Mouse (Mus musculus) MEL (cell line): Measurements from ENCODE around the gene Hcn3. TPM values are rescaled to one million over a fixed set of nuclear protein-coding genes. Genes with fewer than 3 reads are reported as not detected.

Experiments
- DNase-seq: peaks from one replicate; pipeline ENCODE4 v3.0.0; 2011; ENCODE audit warnings: low read depth, low spot score
- H3K27ac ChIP-seq: 2 replicates; pipeline ENCODE4 v1.5.1; 2012; ENCODE audit warnings: low read depth, mild to moderate bottlenecking, control low read depth, low read length, moderate library complexity; ENCODE audit not compliant: control insufficient read depth
- H3K27me3 ChIP-seq, 2 experiments: fragments of 150-350 bp in 1 of 2; sonication (generic) in 1 of 2; 2 replicates each; pipeline ENCODE4 v1.6.1; 2012; ENCODE audit warnings: low read length in 2 of 2, mild to moderate bottlenecking in 2 of 2, improper control_type of control experiment in 1 of 2, moderate library complexity in 1 of 2; ENCODE audit not compliant: insufficient read depth in 2 of 2, control insufficient read depth in 1 of 2
- H3K36me3 ChIP-seq, 2 experiments: 2 replicates each; pipeline ENCODE4 v1.6.1; 2012 to 2014; ENCODE audit warnings: low read length in 2 of 2, improper control_type of control experiment in 1 of 2, inconsistent platforms in 1 of 2, mild to moderate bottlenecking in 1 of 2; ENCODE audit not compliant: insufficient read depth in 2 of 2, control insufficient read depth in 1 of 2
- H3K4me1 ChIP-seq, 2 experiments: fragments of 150-350 bp in 1 of 2; sonication (generic) in 1 of 2; 2 replicates each; pipeline ENCODE4 v1.6.1; 2012; ENCODE audit warnings: low read length in 2 of 2, improper control_type of control experiment in 1 of 2, mild to moderate bottlenecking in 1 of 2; ENCODE audit not compliant: insufficient read depth in 2 of 2, control insufficient read depth in 1 of 2
- H3K4me3 ChIP-seq, 2 experiments: fragments of 150-350 bp in 1 of 2; sonication (generic) in 1 of 2; 2 replicates each; pipeline ENCODE4 v1.5.1; 2012; ENCODE audit warnings: low read depth in 2 of 2, low read length in 2 of 2, mild to moderate bottlenecking in 2 of 2, moderate library complexity in 2 of 2, control low read depth in 1 of 2, improper control_type of control experiment in 1 of 2; ENCODE audit not compliant: control insufficient read depth in 1 of 2, insufficient read depth in 1 of 2
- H3K79me2 ChIP-seq: 2 replicates; pipeline ENCODE4 v1.6.1; 2012; ENCODE audit warnings: mild to moderate bottlenecking, low read length, moderate library complexity; ENCODE audit not compliant: control insufficient read depth, poor library complexity, insufficient read depth
- H3K9ac ChIP-seq: 2 replicates; pipeline ENCODE4 v1.6.1; 2012; ENCODE audit warnings: low read depth, mild to moderate bottlenecking, control low read depth, low read length, moderate library complexity; ENCODE audit not compliant: control insufficient read depth, poor library complexity, severe bottlenecking
- H3K9me3 ChIP-seq: fragments of 150-350 bp; sonication (generic); replicated peaks from 2 replicates; pipeline ENCODE4 v1.6.1; 2012; ENCODE audit warnings: mild to moderate bottlenecking, low read length, improper control_type of control experiment, moderate library complexity; ENCODE audit not compliant: insufficient read depth
- CHD1 ChIP-seq: IDR thresholded peaks from 2 replicates; pipeline ENCODE4 v1.6.1; 2012; ENCODE audit warnings: low read depth, mild to moderate bottlenecking, inconsistent platforms, low read length, improper control_type of control experiment
- ELF1 ChIP-seq: IDR thresholded peaks from 2 replicates; pipeline ENCODE4 v1.6.1; 2014; ENCODE audit warnings: low read depth, mild to moderate bottlenecking, inconsistent platforms, low read length, improper control_type of control experiment, moderate library complexity
- JUND ChIP-seq: IDR thresholded peaks from 2 replicates; pipeline ENCODE4 v1.6.1; 2011; ENCODE audit warnings: low read depth, mild to moderate bottlenecking, improper control_type of control experiment, low read length
- MAFK ChIP-seq: IDR thresholded peaks from 2 replicates; pipeline ENCODE4 v1.6.1; 2011; ENCODE audit warnings: low read depth, mild to moderate bottlenecking, low read length, improper control_type of control experiment, borderline replicate concordance
- MAX ChIP-seq: IDR thresholded peaks from 2 replicates; pipeline ENCODE4 v1.6.1; 2011; ENCODE audit warnings: low read length, improper control_type of control experiment
- MAZ ChIP-seq: IDR thresholded peaks from 2 replicates; pipeline ENCODE4 v1.6.1; 2012; ENCODE audit warnings: low read depth, mild to moderate bottlenecking, inconsistent platforms, low read length, improper control_type of control experiment
- MEF2A ChIP-seq: IDR thresholded peaks from 2 replicates; pipeline ENCODE4 v1.6.1; 2014; ENCODE audit warnings: low read depth, mild to moderate bottlenecking, inconsistent platforms, low read length, improper control_type of control experiment; ENCODE audit not compliant: poor library complexity, insufficient replicate concordance, severe bottlenecking; ENCODE audit errors: extremely low read depth
- MXI1 ChIP-seq: IDR thresholded peaks from 2 replicates; pipeline ENCODE4 v1.6.1; 2011; ENCODE audit warnings: mild to moderate bottlenecking, low read depth, low read length, improper control_type of control experiment
- MYB ChIP-seq: IDR thresholded peaks from 2 replicates; pipeline ENCODE4 v1.6.1; 2011; ENCODE audit warnings: mild to moderate bottlenecking, low read depth, low read length, improper control_type of control experiment
- RAD21 ChIP-seq: IDR thresholded peaks from 2 replicates; pipeline ENCODE4 v1.6.1; 2011; ENCODE audit warnings: mild to moderate bottlenecking, low read depth, low read length, improper control_type of control experiment
- TCF12 ChIP-seq: IDR thresholded peaks from 2 replicates; pipeline ENCODE4 v1.6.1; 2014; ENCODE audit warnings: low read depth, mild to moderate bottlenecking, inconsistent platforms, low read length, improper control_type of control experiment, moderate library complexity
- UBTF ChIP-seq: IDR thresholded peaks from 2 replicates; pipeline ENCODE4 v1.6.1; 2012; ENCODE audit warnings: low read depth, mild to moderate bottlenecking, inconsistent platforms, low read length, improper control_type of control experiment, moderate library complexity, borderline replicate concordance; ENCODE audit not compliant: insufficient read depth
- USF1 ChIP-seq: IDR thresholded peaks from 2 replicates; pipeline ENCODE4 v1.6.1; 2014; ENCODE audit warnings: low read depth, mild to moderate bottlenecking, inconsistent platforms, low read length, improper control_type of control experiment, moderate library complexity
- USF2 ChIP-seq, 2 experiments: IDR thresholded peaks; 2 replicates each; pipeline ENCODE4 v1.6.1; 2011 to 2012; ENCODE audit warnings: improper control_type of control experiment in 2 of 2, low read length in 2 of 2, borderline replicate concordance in 1 of 2, inconsistent platforms in 1 of 2, low read depth in 1 of 2, mild to moderate bottlenecking in 1 of 2; ENCODE audit not compliant: insufficient read depth in 1 of 2
- ZKSCAN1 ChIP-seq: IDR thresholded peaks from 2 replicates; pipeline ENCODE4 v1.6.1; 2012; ENCODE audit warnings: low read depth, mild to moderate bottlenecking, inconsistent platforms, low read length, improper control_type of control experiment, moderate library complexity
- polyA plus RNA-seq, 2 experiments: library from polyadenylated mRNA; stranded (reverse) in 1 of 2; unstranded in 1 of 2; fragments of >175 nt in 1 of 2; fragments of >200 nt in 1 of 2; gene quantifications; 2 replicates each; pipeline versions ENCODE4 v1.2.1 to v1.2.4; 2012; ENCODE audit warnings: low replicate concordance in 2 of 2, low read depth in 1 of 2; ENCODE audit not compliant: insufficient read length in 2 of 2, insufficient read depth in 1 of 2, missing spikeins in 1 of 2
- total RNA-seq: library from RNA; depleted of rRNA; stranded (reverse); fragments of 300-350 nt; gene quantifications from 2 replicates; pipeline ENCODE4 v1.2.3, GENCODE M21; 2012

The Hcn3 gene
- total and polyA plus RNA-seq, 3 experiments, result 4.0 to 7.4 TPM; not detected in 1

DNA sequence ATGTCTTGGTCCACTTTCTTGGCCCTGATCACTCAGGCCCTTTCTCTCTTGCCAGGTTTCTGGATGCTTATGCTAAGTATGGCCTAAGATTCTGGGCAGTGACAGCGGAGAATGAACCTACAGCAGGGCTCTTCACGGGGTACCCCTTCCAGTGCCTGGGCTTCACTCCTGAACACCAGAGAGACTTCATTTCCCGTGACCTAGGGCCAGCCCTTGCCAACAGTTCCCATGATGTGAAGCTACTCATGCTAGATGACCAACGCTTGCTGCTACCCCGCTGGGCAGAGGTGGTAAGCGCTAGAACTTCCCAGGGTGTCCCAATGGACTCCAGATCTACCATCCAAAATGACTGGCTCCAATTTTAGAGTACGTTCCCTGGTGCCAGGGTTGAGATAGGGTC is 46.1 kb upstream of the Hcn3 start:
- Histone ChIP-seq H3K4me3 (no peak overlapping the region), H3K4me1 (peaks cover 0 to 5% of the 10 kb centered on the region in 2 experiments; a peak in 2 of 4 replicates), H3K79me2 (peaks cover 6% of the 10 kb centered on the region), H3K36me3 (peaks cover 0 to 5% of the 10 kb centered on the region in 2 experiments; a peak in 3 of 4 replicates), H3K27ac (no peak overlapping the region), H3K9me3 (no peaks in the 10 kb centered on the region), H3K9ac (no peak overlapping the region), H3K27me3 (no peaks in the 10 kb centered on the region)
- DNase-seq, result no peak
- TF ChIP-seq ELF1 (no peak), MAX (no peak), MAZ (no peak), USF1 (no peak), JUND (no peak)

DNA sequence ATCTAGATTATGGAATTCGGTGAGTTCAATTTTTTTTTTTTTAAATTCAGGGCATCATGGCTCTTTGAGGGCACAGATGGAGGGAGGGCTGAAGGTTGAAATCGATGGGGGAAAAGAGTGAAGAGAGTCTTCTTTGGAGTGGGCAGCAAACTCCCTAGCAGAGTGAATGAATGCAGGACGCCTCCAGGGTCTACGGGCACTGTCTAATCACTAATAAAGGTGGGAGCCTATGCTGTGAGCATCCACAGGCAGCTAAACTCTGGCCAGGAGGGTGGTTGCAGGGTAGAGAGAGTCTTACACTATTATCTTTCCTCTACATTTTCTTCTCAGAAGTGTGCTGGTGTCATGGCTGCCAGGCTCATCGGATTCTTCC is 43.1 kb upstream of the Hcn3 start:
- no peak for TF ChIP-seq RAD21
- TF ChIP-seq TCF12, result no peak
- no peak for TF ChIP-seq ZKSCAN1
- TF ChIP-seq ELF1, result no peak
- no peak for TF ChIP-seq UBTF
- no peak for TF ChIP-seq MAFK
- TF ChIP-seq CHD1, result 0 out of 2 replicates have a peak, but pooled peaks have one; percentile 39
- TF ChIP-seq USF2 (IDR thresholded peaks at IDR 0.05; ENCODE audit: borderline replicate concordance in 1 of 2, insufficient read depth in 1 of 2, low read depth in 1 of 2, low read length in 2 of 2), result no peak
- no peak for TF ChIP-seq MEF2A
- no peak for TF ChIP-seq MYB
- TF ChIP-seq MXI1, result peak; percentile 12; the same call in 1 of the 2 replicates
- Histone ChIP-seq H3K79me2 (peaks cover 6% of the 10 kb centered on the region), H3K36me3 (peaks cover 0 to 8% of the 10 kb centered on the region in 2 experiments; a peak in 2 of 4 replicates), H3K4me3 (peak overlapping the region; percentile 71 to 85), H3K9ac (peak overlapping the region; percentile 86), H3K9me3 (no peaks in the 10 kb centered on the region), H3K27ac (peak overlapping the region; percentile 86), H3K4me1 (peaks cover 0 to 5% of the 10 kb centered on the region in 2 experiments; a peak in 2 of 4 replicates), H3K27me3 (no peaks in the 10 kb centered on the region)
- peak; percentile 47 for DNase-seq
